Mouse (Mus musculus): ENCODE data around the gene Ino80. TPM values are rescaled to one million over a fixed set of nuclear protein-coding genes. Genes with fewer than 3 reads are reported as not detected.

Ino80 gene
- 6.6 and 8.0 TPM in 2 replicates for polyA plus RNA-seq (2012)

DNA sequence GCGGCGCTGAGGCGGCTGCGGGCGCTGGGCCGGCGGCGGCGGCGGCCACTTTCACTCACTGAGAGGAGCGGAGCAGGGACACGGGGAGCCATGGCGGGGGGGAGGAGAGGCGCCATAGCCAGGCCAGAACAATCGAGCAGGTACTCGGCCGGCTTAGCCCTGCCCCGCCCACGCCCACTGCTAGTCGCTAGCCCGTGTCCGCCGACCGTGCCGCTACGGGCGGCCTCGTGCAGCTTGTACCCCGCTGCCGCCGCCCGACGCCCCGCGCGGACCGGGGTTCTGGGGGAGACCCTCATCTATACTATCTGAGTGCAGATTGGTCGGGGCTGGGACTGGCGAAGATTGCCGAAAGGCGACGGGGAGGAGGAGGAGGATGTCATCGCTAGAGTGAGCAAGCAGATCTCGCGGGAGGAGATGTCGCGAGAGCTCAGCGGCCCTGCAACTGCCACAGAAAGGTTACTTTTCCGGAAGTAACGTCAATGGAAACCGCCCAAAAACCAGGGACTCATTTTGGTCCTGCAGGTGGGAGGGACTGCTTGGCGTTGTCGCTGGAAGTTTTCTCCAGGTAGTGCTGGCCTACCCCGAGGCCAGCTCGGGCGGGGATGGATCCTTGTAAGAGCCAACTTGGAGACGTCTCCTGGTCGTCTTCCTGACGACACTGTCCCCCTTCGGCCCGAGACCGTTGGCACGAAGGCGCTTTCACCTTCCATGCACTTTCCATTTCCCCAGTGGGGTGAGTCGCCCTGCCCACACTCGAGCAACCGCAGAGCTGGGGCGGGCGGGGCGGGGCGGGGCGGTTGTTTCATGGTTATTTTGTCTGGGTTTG lies at the start of gene Ino80:
TSS of gene Ino80 (minus strand) at position 117 of the 826 bp plus-strand sequence.
- no peak for TF ChIP-seq GATA1 (IDR thresholded peaks at IDR 0.05; ENCODE audit: low read length)

DNA sequence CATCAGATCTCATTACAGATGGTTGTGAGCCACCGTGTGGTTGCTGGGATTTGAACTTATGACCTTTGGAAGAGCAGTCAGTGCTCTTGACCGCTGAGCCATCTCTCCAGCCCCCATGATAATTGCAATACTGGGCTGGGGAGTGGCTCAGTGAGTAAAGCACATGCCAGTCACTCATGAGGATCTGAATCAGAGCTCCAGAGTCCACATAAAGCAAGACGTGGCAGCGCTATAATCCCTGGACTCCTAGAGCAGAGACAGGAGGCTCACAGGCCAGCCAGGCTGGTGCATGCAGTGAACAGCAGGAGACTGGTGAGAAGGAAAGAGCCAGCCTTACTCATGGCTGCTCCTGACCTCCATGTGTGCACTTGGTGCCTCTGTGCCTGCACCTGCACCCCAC lies 47.9 kb upstream of the Ino80 start:
- TF ChIP-seq GATA1 (IDR thresholded peaks at IDR 0.05; ENCODE audit: low read length), result no peak

DNA sequence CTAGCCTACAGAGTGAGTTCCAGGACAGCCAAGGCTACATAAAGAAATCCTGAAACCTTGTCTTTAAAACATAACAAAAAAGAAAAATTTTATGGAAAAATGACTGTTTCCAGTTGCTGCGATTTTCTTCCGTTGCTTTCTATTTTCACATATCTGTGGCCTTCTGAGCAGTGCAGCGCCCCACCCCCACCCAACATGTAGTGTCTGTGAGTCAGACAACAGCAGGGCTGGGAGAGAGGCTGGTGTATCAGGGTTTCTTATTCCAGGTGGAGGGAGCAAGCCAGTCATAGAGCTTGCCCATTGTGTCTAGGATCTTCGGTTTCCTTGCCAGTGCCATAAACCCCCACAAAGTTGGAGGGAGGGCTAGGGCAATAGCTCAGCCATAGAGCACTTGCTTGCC lies 46.3 kb upstream of the Ino80 start:
- TF ChIP-seq GATA1 (IDR thresholded peaks at IDR 0.05; ENCODE audit: low read length), result no peak

DNA sequence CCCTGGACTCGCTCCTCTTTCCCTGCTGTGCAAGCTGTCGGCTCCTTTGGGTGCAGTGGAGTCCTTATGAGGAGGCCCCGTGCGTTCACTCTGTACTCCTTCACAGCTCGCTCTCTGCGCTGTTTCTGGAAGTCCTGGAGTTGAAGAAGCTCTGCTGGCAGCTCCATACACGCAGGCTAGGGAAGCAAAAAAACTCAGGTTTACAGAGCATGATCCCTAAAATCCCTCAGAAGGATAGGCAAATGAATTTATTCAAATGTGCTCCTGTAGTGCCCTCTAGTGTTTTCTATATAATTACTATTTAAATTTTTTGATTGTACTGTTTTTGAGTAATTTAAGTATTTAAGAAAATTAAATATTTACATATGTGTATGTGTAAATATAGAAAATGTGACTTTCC lies 43.1 kb upstream of the Ino80 start:
- no peak for TF ChIP-seq GATA1 (IDR thresholded peaks at IDR 0.05; ENCODE audit: low read length)

DNA sequence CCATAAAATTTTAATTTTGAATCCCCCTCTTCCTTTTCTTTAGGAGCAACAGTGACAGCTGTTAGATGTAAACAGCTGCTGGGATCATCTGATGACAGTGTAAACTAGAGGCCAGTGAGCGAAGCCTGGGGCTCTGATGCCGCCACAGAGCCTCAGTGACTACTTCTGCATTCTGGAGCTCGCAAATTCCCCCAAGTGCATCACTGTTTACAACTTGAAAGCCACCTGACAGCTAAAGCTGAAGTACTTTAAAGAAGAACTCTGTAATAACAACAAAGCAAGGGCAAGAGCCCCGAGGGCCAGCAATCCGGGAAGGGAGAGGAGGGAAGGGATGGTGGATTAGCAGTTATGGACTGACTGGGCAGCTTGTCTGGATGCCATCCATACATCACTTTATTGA lies 39.3 kb upstream of the Ino80 start:
- no peak for TF ChIP-seq GATA1 (IDR thresholded peaks at IDR 0.05; ENCODE audit: low read length)

DNA sequence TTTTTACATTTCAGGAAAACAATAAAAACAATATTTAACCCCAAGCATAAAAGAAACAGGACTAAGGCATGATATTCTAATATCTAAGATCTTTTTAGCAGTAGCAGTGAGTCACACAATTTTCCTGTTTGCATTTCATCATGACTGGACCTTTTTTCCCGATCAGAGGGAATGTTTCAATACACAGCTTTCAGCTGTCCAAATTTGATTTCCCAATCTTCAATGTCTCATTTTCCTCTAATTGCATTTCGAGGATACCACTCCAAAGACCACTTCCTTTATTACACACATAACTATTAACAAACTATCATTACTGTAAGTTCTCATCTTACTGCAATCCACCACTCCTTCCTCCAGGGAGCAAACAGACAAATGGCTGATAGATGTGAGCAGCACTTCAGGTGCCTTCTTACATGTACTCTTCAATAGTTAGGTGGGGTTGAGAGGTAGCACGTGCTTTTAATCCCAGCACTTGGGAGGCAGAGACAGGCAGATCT lies 36.6 kb upstream of the Ino80 start:
- no peak for TF ChIP-seq GATA1 (IDR thresholded peaks at IDR 0.05; ENCODE audit: low read length)

DNA sequence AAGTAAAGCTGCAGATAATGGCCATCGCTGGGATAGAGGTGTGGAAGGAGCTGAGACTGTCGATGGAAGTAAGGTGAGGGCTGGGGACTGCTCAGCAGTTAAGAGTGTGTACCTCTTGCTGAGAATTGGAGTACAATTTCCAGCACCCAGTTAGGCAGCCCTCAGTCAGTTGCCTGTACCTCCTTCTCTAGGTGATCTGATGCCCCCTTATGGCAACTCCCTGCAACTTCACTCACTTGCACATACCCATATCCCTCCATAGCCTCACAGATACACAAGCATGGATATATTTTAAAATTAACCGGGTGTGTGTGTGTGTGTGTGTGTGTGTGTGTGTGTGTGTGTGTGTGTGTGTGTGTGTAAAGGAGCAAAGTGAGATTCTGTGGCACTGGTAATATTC lies 34.8 kb upstream of the Ino80 start:
- no peak for TF ChIP-seq GATA1 (IDR thresholded peaks at IDR 0.05; ENCODE audit: low read length)

DNA sequence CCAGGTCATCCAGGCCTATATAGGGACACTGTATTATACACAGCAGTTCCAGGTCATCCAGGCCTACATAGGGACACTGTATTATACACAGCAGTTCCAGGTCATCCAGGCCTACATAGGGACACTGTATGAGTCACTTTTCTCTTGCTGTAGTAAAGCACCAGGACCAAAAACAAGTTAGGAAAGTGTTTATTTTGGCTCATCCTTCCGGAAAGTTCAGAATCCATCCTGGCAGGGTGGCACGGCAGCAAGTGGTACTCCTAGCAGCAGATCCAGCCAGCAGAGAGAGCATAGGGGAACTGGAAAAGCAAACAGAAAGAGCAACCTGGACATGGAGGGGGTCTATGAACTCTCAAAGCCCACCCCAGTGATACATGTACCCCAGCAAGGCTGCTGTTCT lies 33.4 kb upstream of the Ino80 start:
- no peak for TF ChIP-seq GATA1 (IDR thresholded peaks at IDR 0.05; ENCODE audit: low read length)

DNA sequence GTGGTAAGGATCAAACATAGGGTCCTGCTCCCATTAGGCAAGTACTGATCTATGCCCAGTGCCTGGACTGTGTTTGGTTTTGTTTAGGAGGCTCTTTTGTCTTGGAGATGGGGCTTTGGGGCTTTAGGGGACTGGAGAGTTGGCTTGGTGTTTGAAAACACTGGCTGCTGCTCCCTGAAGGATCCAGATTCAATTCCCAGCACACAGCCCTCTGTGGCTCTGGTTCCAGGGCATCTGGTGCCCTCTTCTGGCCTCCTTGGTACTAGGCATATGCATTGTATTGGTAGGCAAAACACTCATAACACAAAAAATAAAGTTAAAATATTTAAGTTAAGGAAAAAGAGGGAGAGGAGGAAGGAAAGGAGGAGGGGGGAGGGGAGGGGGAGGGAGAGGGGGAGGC lies 29.6 kb upstream of the Ino80 start:
- TF ChIP-seq GATA1 (IDR thresholded peaks at IDR 0.05; ENCODE audit: low read length), result no peak

DNA sequence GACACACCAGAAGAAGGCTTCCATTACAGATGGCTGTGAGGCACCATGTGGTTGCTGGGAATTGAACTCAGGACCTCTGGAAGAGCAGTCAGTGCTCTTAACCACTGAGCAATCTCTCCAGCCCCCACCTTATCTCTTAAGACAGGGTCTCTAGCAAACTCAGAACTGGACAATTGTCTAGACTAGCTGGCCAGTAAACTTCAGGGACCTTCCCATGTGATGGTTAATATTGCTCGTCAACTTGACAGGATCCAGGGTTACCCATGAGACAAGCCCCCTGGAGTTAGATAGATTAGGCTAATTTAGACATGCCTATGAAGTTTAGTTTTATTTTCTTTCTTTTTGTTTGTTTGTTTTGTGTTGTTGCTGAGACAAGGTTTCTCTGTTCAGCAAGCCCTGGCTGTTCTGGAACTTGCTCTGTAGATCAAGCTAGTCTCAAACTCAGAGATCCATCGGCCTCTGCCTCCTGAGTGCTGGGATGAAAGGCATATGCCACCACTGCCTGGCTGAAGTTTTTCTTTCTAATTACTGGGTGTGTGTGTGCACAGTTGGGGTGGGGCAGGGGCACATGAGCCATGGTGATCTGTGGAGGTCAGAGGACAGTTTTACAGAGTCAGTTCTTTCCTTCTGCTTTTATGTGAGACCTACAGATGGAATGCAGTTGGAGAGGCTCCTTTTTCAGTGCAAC lies 23.6 kb upstream of the Ino80 start:
- TF ChIP-seq GATA1 (IDR thresholded peaks at IDR 0.05; ENCODE audit: low read length), result no peak

DNA sequence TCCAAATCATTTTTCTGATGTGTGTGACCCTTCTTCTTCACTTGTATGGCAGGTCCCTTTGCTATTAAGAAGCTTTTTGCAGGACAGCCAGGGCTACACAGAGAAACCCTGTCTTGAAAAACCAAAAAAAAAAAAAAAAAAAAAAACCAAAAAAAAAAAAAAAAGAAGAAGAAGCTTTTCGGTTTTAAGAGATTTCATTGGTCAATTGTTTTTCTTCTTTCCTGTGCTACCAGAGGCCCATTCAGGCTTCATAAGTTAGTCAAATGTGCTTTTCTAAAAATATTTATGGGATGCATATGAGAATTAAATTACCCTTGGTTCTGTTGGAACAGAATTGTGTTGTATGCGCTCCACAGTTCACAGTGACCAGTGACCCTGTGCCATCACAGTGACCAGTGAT lies 21.4 kb upstream of the Ino80 start:
- TF ChIP-seq GATA1 (IDR thresholded peaks at IDR 0.05; ENCODE audit: low read length), result no peak

DNA sequence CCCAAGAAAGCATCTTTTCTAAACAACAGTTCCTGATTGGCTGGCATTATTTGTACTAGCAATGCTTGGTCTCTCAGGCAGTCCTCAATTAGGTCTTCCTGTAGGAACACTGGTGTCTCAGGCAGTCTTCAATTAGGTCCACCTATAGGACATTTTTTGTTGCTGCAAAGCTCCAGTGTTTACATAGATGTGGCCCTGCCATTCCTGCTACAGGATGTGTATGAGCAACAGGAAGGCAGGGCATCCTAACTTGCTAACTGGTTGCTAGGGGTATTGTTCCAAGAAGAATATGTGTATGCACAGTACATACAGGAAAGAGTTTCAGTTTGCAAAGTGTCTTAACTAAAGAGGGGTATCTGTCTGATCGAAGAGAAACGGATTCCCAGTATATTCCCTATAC lies 18.6 kb upstream of the Ino80 start:
- TF ChIP-seq GATA1 (IDR thresholded peaks at IDR 0.05; ENCODE audit: low read length), result no peak

DNA sequence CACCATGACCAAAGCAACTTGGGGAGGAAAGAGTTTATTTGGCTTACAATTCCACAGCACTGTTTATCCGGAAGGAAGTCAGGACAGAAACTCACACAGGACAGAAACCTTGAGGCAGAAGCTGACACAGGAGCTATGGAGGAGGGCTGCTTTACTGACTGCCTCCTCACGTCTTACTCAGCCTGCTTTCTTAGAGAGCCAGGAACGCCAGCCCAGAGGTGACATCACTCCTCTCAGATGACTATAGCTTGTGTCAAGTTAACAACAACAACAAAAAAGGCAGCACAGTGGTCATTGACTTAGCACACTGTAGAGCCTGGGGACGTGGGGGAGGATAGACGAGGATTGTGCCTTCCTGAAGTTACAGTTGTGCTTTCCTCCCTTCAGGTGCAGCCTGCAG lies 14.5 kb upstream of the Ino80 start:
- TF ChIP-seq GATA1 (IDR thresholded peaks at IDR 0.05; ENCODE audit: low read length), result no peak

DNA sequence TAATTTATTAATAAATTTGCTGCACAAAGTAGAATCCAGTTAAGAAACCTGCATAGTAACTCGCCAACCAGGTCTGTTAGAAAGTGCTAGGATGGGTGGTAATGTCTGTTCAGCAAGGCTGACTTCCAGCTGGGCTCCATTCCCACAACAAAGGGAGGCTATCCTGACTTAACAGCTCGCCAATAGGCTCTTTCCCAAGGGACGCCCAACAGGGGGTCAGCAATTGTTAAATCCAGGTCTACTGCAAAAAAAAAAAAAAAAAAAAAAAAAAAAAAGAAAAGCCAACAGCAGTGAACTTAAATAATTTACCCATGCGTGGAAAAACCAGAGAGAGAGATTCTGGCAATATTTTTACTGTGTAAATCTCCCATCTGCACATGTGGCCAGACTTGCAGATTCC lies 9.0 kb upstream of the Ino80 start:
- no peak for TF ChIP-seq GATA1 (IDR thresholded peaks at IDR 0.05; ENCODE audit: low read length)

DNA sequence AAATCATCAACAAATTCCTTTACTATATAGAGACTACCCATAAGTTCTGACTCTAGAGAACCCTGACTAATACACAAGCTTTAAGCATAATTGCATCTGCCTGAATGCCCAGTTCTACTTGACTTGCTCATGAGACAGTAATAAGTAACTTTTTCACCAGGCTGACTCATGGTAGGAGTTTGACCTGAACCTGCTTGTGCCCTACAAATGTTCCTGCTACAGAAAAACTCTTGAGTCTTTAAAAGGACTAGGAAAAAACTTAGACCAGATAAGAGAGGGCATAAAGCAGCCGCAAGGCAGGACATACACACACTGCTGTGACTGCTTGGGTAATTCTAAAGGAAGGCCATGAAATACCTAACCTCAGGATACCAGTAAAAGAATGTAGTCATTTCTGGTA lies 4.8 kb upstream of the Ino80 start:
- TF ChIP-seq GATA1 (IDR thresholded peaks at IDR 0.05; ENCODE audit: low read length), result no peak

DNA sequence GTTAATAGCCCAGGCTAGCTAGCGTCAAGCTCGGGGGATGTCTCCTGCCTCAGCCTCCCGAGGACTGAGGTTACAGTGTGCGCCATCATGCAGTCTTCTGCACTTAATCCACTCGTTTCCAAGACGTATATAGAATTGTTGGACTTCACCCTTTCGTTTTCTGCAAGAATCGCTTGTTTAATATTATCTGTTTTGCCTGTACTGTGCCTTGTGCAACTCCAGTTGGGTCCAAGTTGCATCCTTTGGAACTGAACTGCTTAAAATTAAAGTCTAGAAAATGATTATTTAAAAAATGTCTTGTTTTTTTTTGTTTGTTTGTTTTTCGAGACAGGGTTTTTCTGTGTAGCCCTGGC lies 886 bp upstream of the Ino80 start:
- no peak for TF ChIP-seq GATA1 (IDR thresholded peaks at IDR 0.05; ENCODE audit: low read length)

All from G1E-ER4 (cell line).